Mouse (Mus musculus): Measurements from ENCODE around the gene Lrrc8e. TPM values are rescaled to one million over a fixed set of nuclear protein-coding genes. Genes with fewer than 3 reads are reported as not detected.
A peak's percentile ranks its signal among the peaks of the same experiment; 100 is the strongest.
"Not testable (repeated sequence)": the region's sequence is repeated elsewhere in the genome, so short reads cannot be mapped to it uniquely, and the experiment has no call there.

The Lrrc8e gene
- polyA plus RNA-seq, 1 experiment = not detected

GRCm38 (mm10) chr8:4239193-4239890 is 12.7 kb downstream of the Lrrc8e start:
- Histone ChIP-seq H3K27ac (replicated peaks; ENCODE audit: low read depth, low read length) (peak overlapping the region; percentile 71), H3K4me1 (ENCODE audit: control insufficient read depth, insufficient read depth, insufficient read length, low read length) (peaks cover 5% of the 10 kb centered on the region), H3K4me3 (ENCODE audit: insufficient read depth, low read depth, low read length) (peak overlapping the region; percentile 77)

GRCm38 (mm10) chr8:4245061-4245460 is 18.4 kb downstream of the Lrrc8e start:
- no peaks in the 10 kb centered on the region for H3K4me1 ChIP-seq (ENCODE audit: control insufficient read depth, insufficient read depth, insufficient read length, low read length)
- no peak overlapping the region for H3K4me3 ChIP-seq (ENCODE audit: insufficient read depth, low read depth, low read length)
- H3K27ac ChIP-seq (replicated peaks; ENCODE audit: low read depth, low read length) = no peak overlapping the region

GRCm38 (mm10) chr8:4245737-4246136 is 19.1 kb downstream of the Lrrc8e start:
- H3K4me1 ChIP-seq (ENCODE audit: control insufficient read depth, insufficient read depth, insufficient read length, low read length) = no peaks in the 10 kb centered on the region
- H3K27ac ChIP-seq (replicated peaks; ENCODE audit: low read depth, low read length) = no peak overlapping the region
- no peak overlapping the region for H3K4me3 ChIP-seq (ENCODE audit: insufficient read depth, low read depth, low read length)

- Histone ChIP-seq H3K27ac (replicated peaks; ENCODE audit: low read depth, low read length) (no peak overlapping the region), H3K4me1 (ENCODE audit: control insufficient read depth, insufficient read depth, insufficient read length, low read length) (no peaks in the 10 kb centered on the region), H3K4me3 (ENCODE audit: insufficient read depth, low read depth, low read length) (no peak overlapping the region)
Observed at GRCm38 (mm10) chr8:4247241-4247640, 20.6 kb downstream of the Lrrc8e start.

GRCm38 (mm10) chr8:4247951-4248540 is 21.4 kb downstream of the Lrrc8e start, which contains the start of gene Tgfbr3l:
Gene Tgfbr3l, plus strand, starts transcription at chr8:4248214.
- Histone ChIP-seq H3K4me1 (ENCODE audit: control insufficient read depth, insufficient read depth, insufficient read length, low read length) (0 out of 2 replicates have a peak, but pooled peaks cover 2% of the 10 kb centered on the region), H3K4me3 (ENCODE audit: insufficient read depth, low read depth, low read length) (no peak within 1 kb of the TSS), H3K27ac (replicated peaks; ENCODE audit: low read depth, low read length) (no peak within 1 kb of the TSS)

DNA sequence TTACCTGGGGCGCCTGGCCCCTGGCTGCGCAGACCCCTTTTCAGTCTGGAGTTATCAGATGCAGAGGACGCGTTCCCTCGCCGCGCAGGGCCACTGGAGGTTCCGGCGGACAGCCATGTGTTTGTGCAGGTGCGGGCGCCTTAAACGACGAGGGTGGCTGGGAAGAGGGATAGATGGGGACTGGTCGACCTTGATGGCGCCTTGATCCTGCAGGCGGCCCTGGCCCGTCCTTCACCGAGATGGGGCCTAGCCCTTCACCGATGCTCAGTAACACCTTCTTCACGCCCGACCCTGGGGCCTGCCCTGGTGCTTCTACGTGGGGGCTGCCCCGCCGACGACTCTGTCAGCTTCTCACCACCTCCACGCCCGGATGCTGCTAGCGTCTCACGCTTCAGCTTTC is 22.6 kb downstream of the Lrrc8e start:
- Histone ChIP-seq H3K4me1 (ENCODE audit: control insufficient read depth, insufficient read depth, insufficient read length, low read length) (peaks cover 2% of the 10 kb centered on the region; the same call in 1 of the 2 replicates), H3K27ac (replicated peaks; ENCODE audit: low read depth, low read length) (no peak overlapping the region), H3K4me3 (ENCODE audit: insufficient read depth, low read depth, low read length) (no peak overlapping the region)

DNA sequence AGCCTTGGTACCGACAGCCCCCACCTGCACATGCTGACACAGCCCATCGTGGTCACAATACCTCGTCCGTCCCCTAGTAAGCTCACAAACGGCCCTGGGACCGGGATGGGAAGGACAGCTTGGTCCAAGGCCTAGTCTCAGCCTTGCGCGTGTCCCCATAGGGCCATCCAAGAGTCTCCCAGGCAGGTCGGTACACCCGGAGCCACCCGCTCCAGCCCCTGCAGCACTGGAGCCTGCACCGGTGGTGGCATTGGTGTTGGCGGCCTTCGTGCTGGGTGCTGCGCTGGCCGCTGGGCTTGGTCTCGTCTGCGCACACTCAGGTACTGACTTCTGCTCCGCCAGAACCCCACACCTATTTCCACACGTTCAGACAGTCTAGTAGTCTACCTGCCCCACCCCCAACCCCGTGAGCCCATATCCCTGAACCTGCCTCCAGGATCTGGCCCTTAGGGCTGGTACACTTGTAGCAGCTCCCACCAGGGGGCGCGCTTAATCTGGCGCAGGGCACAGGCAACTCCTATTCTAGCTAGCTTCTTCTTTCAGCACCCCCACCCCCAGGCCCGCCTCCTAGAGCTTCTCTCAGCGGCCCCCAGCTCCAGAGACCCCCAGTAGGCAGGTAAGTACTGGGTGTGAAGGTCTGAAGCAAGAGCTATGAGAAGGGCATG is 23.8 kb downstream of the Lrrc8e start:
- peaks cover 2% of the 10 kb centered on the region; the same call in 1 of the 2 replicates for H3K4me1 ChIP-seq (ENCODE audit: control insufficient read depth, insufficient read depth, insufficient read length, low read length)
- H3K4me3 ChIP-seq (ENCODE audit: insufficient read depth, low read depth, low read length) = no peak overlapping the region
- no peak overlapping the region for H3K27ac ChIP-seq (replicated peaks; ENCODE audit: low read depth, low read length)

DNA sequence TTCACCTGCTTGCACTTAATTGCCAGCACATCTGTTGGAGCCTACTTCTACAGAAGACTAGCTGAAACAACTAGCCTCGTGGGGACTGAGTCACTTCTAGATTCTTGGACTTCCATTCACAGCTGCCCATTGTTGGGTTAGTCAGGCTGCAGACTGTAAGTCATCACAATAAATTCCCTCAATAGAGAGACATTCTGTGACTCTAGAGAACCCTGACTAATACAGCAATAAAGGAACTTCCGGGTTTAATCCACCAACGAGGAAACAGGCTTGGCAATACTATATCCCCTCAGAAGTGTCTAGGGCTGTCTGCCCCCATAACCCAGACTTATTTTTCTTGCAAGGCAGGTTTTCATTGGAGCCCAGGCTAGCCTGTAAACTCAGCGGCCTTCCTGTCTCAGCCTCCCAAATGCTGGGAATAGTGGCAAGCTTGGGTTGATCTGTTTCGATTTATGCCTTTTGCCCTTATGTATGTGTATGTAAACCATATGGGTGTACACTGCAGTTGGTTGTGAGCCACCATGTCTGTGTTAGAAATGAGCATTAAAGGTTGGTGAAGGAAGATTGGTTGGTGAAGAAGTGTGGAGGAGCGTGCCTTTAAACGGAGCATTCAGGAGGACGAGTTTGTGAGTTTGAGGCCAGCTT is 25.6 kb downstream of the Lrrc8e start:
- peaks cover 2% of the 10 kb centered on the region; the same call in 1 of the 2 replicates for H3K4me1 ChIP-seq (ENCODE audit: control insufficient read depth, insufficient read depth, insufficient read length, low read length)
- H3K27ac ChIP-seq (replicated peaks; ENCODE audit: low read depth, low read length) = 0 out of 2 replicates have a peak overlapping the region, but pooled peaks have one; percentile 40
- peak overlapping the region; percentile 96 for H3K4me3 ChIP-seq (ENCODE audit: insufficient read depth, low read depth, low read length)

GRCm38 (mm10) chr8:4252934-4253841 is 26.6 kb downstream of the Lrrc8e start, which contains the start of gene Snapc2:
Gene Snapc2, plus strand, starts transcription at chr8:4253080.
- Histone ChIP-seq H3K27ac (replicated peaks; ENCODE audit: low read depth, low read length) (0 out of 2 replicates have a peak within 1 kb of the TSS, but pooled peaks have one; percentile 72), H3K4me1 (ENCODE audit: control insufficient read depth, insufficient read depth, insufficient read length, low read length) (peaks cover 2% of the 10 kb centered on the region; the same call in 1 of the 2 replicates), H3K4me3 (ENCODE audit: insufficient read depth, low read depth, low read length) (peak within 1 kb of the TSS; percentile 96)

DNA sequence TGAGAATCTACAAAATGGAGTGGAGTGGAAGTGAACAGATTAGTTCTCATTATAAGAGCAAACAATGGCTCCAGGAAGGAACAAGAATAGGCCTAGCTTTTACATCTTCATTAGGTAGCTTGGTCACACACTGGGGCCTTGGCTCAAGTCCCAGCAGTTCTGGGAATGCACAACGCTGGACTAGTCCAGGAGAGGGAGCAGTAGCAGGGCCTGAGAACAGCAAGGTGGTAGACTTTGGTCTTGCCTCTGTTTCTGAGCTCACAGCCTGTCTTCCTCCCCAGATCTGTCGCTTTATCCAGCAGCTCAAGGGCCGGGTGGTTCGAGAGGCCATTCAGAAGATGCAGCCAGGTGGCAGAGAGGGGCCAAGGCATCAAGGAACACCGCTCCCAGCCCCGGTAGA is 27.4 kb downstream of the Lrrc8e start:
- Histone ChIP-seq H3K27ac (replicated peaks; ENCODE audit: low read depth, low read length) (no peak overlapping the region), H3K4me3 (ENCODE audit: insufficient read depth, low read depth, low read length) (peak overlapping the region; percentile 10; the same call in 1 of the 2 replicates), H3K4me1 (ENCODE audit: control insufficient read depth, insufficient read depth, insufficient read length, low read length) (peaks cover 6% of the 10 kb centered on the region; the same call in 1 of the 2 replicates)

- H3K27ac ChIP-seq (replicated peaks; ENCODE audit: low read depth, low read length); H3K4me1 ChIP-seq (ENCODE audit: control insufficient read depth, insufficient read depth, insufficient read length, low read length): not testable (repeated sequence)
Observed at GRCm38 (mm10) chr8:4255471-4255870, 28.8 kb downstream of the Lrrc8e start.

DNA sequence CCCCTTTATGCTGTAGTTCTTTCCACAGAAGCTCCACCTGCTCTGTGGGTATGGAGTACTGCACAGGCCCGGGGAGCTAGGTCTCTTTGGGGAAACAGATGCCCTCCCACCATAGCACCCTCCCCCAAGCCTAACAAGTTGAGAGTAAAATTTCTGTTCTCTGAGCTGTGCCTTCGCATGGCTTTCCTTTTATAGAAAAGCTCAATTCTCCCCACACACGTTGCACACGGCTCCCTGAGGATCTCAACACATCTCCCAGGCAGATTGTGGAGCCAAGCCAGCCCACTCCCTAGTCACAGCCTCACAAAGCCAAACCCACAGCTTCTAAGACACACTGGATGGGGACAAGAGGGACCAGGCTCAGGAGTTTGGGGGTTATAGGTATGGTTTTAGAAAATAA is 30.3 kb downstream of the Lrrc8e start:
- Histone ChIP-seq H3K4me3 (ENCODE audit: insufficient read depth, low read depth, low read length) (no peak overlapping the region), H3K27ac (replicated peaks; ENCODE audit: low read depth, low read length) (no peak overlapping the region), H3K4me1 (ENCODE audit: control insufficient read depth, insufficient read depth, insufficient read length, low read length) (peaks cover 6% of the 10 kb centered on the region; the same call in 1 of the 2 replicates)

More at GRCm38 (mm10) chr8:4255471-4255870, 28.8 kb downstream of the Lrrc8e start:
- not testable (repeated sequence) for H3K4me3 ChIP-seq (ENCODE audit: insufficient read depth, low read depth, low read length)

DNA sequence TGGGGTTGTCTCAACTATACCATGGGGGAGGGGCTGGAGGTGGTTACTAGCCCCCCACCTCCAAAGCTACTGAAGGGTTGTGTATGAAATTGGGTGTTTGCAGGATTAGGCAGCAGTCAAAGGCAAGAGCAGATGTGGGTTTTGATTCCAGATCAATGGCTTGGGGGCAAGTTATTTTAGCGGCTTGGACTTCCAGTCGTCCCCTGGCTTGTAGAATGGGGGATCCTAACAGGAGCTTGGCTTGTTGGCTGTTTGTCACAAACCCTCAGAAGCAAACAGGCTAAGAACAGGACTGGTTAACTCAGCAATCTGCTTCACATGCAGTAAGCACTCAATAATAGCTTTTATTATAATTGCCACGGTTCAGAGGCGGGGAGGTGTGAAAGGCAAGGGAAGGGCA is 30.7 kb downstream of the Lrrc8e start:
- H3K4me1 ChIP-seq (ENCODE audit: control insufficient read depth, insufficient read depth, insufficient read length, low read length) = peaks cover 6% of the 10 kb centered on the region; the same call in 1 of the 2 replicates
- H3K4me3 ChIP-seq (ENCODE audit: insufficient read depth, low read depth, low read length) = no peak overlapping the region
- H3K27ac ChIP-seq (replicated peaks; ENCODE audit: low read depth, low read length) = no peak overlapping the region

GRCm38 (mm10) chr8:4258233-4258632 is 31.6 kb downstream of the Lrrc8e start:
- Histone ChIP-seq H3K27ac (replicated peaks; ENCODE audit: low read depth, low read length) (no peak overlapping the region), H3K4me1 (ENCODE audit: control insufficient read depth, insufficient read depth, insufficient read length, low read length) (peaks cover 3% of the 10 kb centered on the region; the same call in 1 of the 2 replicates), H3K4me3 (ENCODE audit: insufficient read depth, low read depth, low read length) (peak overlapping the region; percentile 47)

Measured in brown adipose tissue, adult 24 weeks (tissue).